Mouse (Mus musculus) liver, postnatal 0 days (tissue): ENCODE measurements at regions not wholly inside any gene's neighbourhood (a gene's known extent, or its start where the extent isn't known, plus 50 kb on each side); places are given as distances from the start of the nearest gene placed in this dataset.

Experiments
- ATAC-seq: fragments of 200-750 bp; cut with Nextera tagmentation; 2 replicates; pipeline ENCODE4 v1.8.0; 2017; ENCODE audit warnings: mild to moderate bottlenecking, moderate library complexity
- DNase-seq: peaks from one replicate; pipeline ENCODE4 v3.0.0-alpha.2; 2016
- H3K27ac ChIP-seq: fragments of 300-500 bp; sonication (generic); 2 replicates; pipeline ENCODE4 v1.5.1; 2014; ENCODE audit warnings: antibody characterized with exemption, moderate library complexity, mild to moderate bottlenecking, low read depth
- H3K27me3 ChIP-seq: fragments of 300-500 bp; sonication (generic); 2 replicates; pipeline ENCODE4 v1.6.1; 2014; ENCODE audit warnings: low read length, control low read depth, mixed read lengths; ENCODE audit not compliant: insufficient read depth
- H3K36me3 ChIP-seq: fragments of 300-500 bp; sonication (generic); replicated peaks from 2 replicates; pipeline ENCODE4 v1.6.1; 2014; ENCODE audit warnings: mild to moderate bottlenecking, control low read depth, low read length, moderate library complexity, mixed read lengths; ENCODE audit not compliant: insufficient read depth
- H3K4me1 ChIP-seq: fragments of 300-500 bp; sonication (generic); 2 replicates; pipeline ENCODE4 v1.6.1; 2014; ENCODE audit warnings: antibody characterized with exemption, mild to moderate bottlenecking, control low read depth; ENCODE audit not compliant: insufficient read depth
- H3K4me2 ChIP-seq: fragments of 300-500 bp; sonication (generic); 2 replicates; pipeline ENCODE4 v1.6.1; 2014; ENCODE audit warnings: low read depth, mild to moderate bottlenecking, low read length, moderate library complexity, mixed read lengths
- H3K4me3 ChIP-seq: fragments of 300-500 bp; sonication (generic); 2 replicates; pipeline ENCODE4 v1.5.1; 2014; ENCODE audit warnings: low read depth, low read length
- H3K9ac ChIP-seq: fragments of 300-500 bp; sonication (generic); replicated peaks from 2 replicates; pipeline ENCODE4 v1.6.1; 2014; ENCODE audit warnings: mild to moderate bottlenecking, moderate library complexity
- H3K9me3 ChIP-seq: fragments of 300-500 bp; sonication (generic); 2 replicates; pipeline ENCODE4 v1.6.1; 2016; ENCODE audit warnings: mild to moderate bottlenecking, control low read depth, low read length, mixed read lengths
- CTCF ChIP-seq: sonication (generic); IDR thresholded peaks from 2 replicates; pipeline ENCODE4 v1.5.1; 2016; ENCODE audit warnings: antibody characterized with exemption, low read depth
- EP300 ChIP-seq: IDR thresholded peaks from 2 replicates; pipeline ENCODE4 v1.6.1; 2016; ENCODE audit warnings: antibody characterized with exemption, low read depth, mild to moderate bottlenecking
- WGBS: fragments of 180-500 bp; shearing (Covaris S2); extraction: QIAGEN DNeasy Blood & Tissue Kit; methylation state at CpG from one replicate; pipeline ENCODE4 v1.1.7; 2014; ENCODE audit not compliant: insufficient replicate concordance; 5-methylcytosine and 5-hydroxymethylcytosine counted together

- WGBS, result 78% methylated on average over 19 of the region's 19 CpGs
- DNase-seq, result no peak
- TF ChIP-seq EP300 (no peak), CTCF (no peak)
- Histone ChIP-seq H3K27ac (no peak overlapping the region), H3K4me2 (no peak overlapping the region), H3K9ac (no peak overlapping the region), H3K4me1 (no peaks in the 10 kb centered on the region), H3K27me3 (no peaks in the 10 kb centered on the region), H3K4me3 (no peak overlapping the region), H3K36me3 (no peaks in the 10 kb centered on the region), H3K9me3 (no peaks in the 10 kb centered on the region)
- no peak for ATAC-seq
Observed at GRCm38 (mm10) chr1:35452441-35453107, 602.8 kb downstream of the Plekhb2 start.

DNA sequence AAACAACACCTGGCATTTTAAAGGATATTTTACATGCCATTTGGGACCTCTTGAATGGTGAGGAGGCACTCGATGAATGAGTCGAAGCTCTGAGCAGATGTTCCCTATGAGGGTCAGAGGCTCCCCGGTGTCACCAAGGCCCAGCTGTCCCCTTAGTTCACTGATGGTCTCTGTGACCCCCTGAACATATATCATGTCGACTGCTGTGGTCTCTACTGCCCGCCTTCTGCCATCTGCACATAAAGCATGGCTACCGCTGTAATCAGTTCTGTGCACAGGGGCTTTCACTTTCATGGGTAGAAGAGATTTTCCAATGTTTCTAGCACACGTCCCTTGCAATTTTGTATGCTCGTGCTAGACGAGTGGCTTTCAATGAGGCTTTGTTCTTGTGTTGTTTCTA lies 607.8 kb downstream of the Plekhb2 start:
- 75% methylated on average over 9 of the region's 9 CpGs for WGBS
- H3K4me2 ChIP-seq, result no peak overlapping the region
- no peaks in the 10 kb centered on the region for H3K4me1 ChIP-seq
- H3K9ac ChIP-seq, result no peak overlapping the region
- no peaks in the 10 kb centered on the region for H3K36me3 ChIP-seq
- ATAC-seq (no peak), DNase-seq (no peak)
- H3K27ac ChIP-seq, result no peak overlapping the region
- no peak overlapping the region for H3K4me3 ChIP-seq
- H3K9me3 ChIP-seq, result no peaks in the 10 kb centered on the region
- no peaks in the 10 kb centered on the region for H3K27me3 ChIP-seq
- TF ChIP-seq CTCF (no peak), EP300 (no peak)

DNA sequence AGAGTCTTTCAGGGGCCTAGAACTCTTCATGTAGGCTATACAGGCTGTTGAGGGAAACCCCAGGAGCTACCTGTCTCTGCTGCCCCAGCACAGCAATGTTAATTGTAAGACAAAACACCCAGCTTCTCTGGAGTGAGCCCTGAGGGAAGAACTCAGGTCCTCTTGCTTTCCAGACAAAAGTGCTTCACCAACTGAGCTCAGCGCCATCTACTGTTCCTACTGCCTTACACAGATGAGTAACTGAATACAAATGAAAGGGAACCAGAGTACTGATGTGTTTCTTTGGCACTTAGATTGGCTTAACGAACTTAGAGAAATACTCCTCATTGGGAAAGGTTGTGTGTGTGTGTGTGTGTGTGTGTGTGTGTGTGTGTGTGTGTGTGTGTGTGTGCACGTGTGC lies 603.1 kb upstream of the Hs6st1 start:
- TF ChIP-seq EP300, result no peak
- peak; percentile 30; the same call in 1 of the 2 replicates for TF ChIP-seq CTCF
- ATAC-seq, result no peak
- Histone ChIP-seq H3K4me3 (no peak overlapping the region), H3K27ac (no peak overlapping the region), H3K9me3 (no peaks in the 10 kb centered on the region), H3K4me2 (no peak overlapping the region), H3K9ac (no peak overlapping the region), H3K36me3 (no peaks in the 10 kb centered on the region), H3K4me1 (no peaks in the 10 kb centered on the region), H3K27me3 (no peaks in the 10 kb centered on the region)
- WGBS, result 49% methylated on average over 3 of the region's 3 CpGs
- no peak for DNase-seq

DNA sequence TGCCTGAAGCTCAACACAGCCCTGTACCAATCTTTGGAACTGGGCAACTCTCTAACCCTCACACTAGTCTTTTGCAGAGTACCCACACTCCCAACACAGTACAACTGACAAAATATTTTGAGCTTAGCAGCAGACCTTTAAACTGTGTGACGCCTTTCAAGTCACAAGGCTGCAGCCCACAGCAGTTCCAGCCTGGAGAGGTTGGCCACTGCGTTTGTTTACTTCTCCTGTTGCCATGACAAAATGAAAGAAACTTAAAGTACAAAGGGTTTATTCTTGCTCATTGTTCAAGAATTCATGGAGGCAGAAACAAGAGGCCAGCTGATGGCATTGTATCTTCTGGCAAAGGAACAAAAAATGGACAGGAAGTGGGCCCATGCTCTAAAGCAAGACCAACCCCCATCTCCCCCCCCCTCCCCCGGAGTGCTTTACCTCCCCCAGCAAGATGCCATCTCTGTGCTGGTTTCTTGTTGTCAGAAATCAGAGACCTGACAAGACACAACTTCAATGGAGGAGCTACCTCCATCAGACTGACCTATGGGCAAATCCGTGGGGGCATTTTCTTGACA lies 598.9 kb upstream of the Hs6st1 start:
- Histone ChIP-seq H3K27me3 (no peaks in the 10 kb centered on the region), H3K9ac (no peak overlapping the region), H3K4me2 (no peak overlapping the region), H3K36me3 (no peaks in the 10 kb centered on the region), H3K27ac (no peak overlapping the region), H3K4me3 (no peak overlapping the region), H3K9me3 (peaks cover 4% of the 10 kb centered on the region), H3K4me1 (no peaks in the 10 kb centered on the region)
- TF ChIP-seq CTCF (no peak), EP300 (no peak)
- ATAC-seq (no peak), DNase-seq (no peak)
- 70% methylated on average over 4 of the region's 4 CpGs for WGBS

GRCm38 (mm10) chr1:35478262-35478661 lies 589.9 kb upstream of the Hs6st1 start:
- no peak for ATAC-seq
- TF ChIP-seq CTCF (peak; percentile 31), EP300 (no peak)
- WGBS, result 70% methylated on average over 1 of the region's 1 CpGs
- Histone ChIP-seq H3K4me2 (no peak overlapping the region), H3K4me3 (no peak overlapping the region), H3K27me3 (no peaks in the 10 kb centered on the region), H3K4me1 (no peaks in the 10 kb centered on the region), H3K36me3 (no peaks in the 10 kb centered on the region), H3K9me3 (peaks cover 9% of the 10 kb centered on the region), H3K9ac (no peak overlapping the region), H3K27ac (no peak overlapping the region)
- no peak for DNase-seq

DNA sequence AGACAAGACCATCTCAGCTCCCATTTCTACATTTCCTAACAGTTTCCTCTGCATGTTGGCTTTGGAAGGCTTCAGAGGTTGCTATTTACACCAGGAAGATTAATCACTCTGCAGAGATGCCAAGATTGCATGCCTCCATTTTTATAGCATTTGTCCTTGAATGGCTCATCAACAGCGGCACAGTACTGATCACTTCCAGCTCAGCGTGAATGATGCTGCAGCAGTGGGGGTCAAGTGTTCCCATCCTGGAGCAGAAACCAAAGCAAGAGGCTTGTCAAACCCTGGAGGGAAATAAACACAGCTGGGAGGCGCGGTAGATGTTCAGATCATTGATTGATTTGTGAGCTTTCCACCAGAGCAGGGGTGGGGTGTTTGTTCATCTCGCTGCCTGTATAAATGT lies 572.2 kb upstream of the Hs6st1 start:
- WGBS, result 49% methylated on average over 5 of the region's 5 CpGs
- H3K9me3 ChIP-seq, result no peaks in the 10 kb centered on the region
- DNase-seq, result no peak

DNA sequence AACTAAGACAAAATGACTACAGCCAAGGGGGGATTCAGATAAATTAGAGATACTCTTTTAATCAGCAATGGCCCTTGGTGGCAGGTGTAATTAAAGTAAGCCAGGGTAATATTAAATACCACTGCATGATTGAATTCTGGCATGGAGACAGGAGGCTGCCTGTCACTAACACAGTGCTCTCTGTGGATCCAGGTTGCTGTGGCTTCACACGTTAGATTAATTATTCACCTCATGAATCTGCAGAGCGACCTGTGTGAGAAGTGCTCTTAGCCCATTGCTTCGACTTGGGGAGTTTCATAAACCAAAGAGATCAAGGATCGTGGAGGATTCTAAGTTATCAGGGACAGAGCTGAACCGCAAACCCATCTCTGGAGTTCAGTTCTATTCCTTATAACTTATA lies 545.2 kb upstream of the Hs6st1 start:
- Histone ChIP-seq H3K36me3 (no peaks in the 10 kb centered on the region), H3K27me3 (no peaks in the 10 kb centered on the region), H3K9me3 (no peaks in the 10 kb centered on the region), H3K4me3 (no peak overlapping the region), H3K4me1 (no peaks in the 10 kb centered on the region), H3K4me2 (no peak overlapping the region), H3K27ac (no peak overlapping the region), H3K9ac (no peak overlapping the region)
- ATAC-seq (no peak), DNase-seq (no peak)
- WGBS, result 66% methylated on average over 5 of the region's 5 CpGs
- TF ChIP-seq EP300, result no peak
- TF ChIP-seq CTCF, result no peak

More for the DNA sequence above, 572.2 kb upstream of the Hs6st1 start:
- no peak for ATAC-seq
- Histone ChIP-seq H3K36me3 (no peaks in the 10 kb centered on the region), H3K27me3 (no peaks in the 10 kb centered on the region), H3K9ac (no peak overlapping the region), H3K4me2 (no peak overlapping the region), H3K27ac (no peak overlapping the region), H3K4me1 (no peaks in the 10 kb centered on the region), H3K4me3 (no peak overlapping the region)
- TF ChIP-seq EP300 (no peak), CTCF (no peak)
